Mouse (Mus musculus) lung, postnatal 10 days (tissue): Measurements from ENCODE around the gene Hao2.

Experiments used
- DNase-seq: peaks from one replicate; pipeline ENCODE4 v3.0.0; 2021

Gene Hao2

GRCm38 (mm10) chr3:98855160-98855559 is 37.9 kb downstream of the Hao2 start:
- DNase-seq, result no peak

DNA sequence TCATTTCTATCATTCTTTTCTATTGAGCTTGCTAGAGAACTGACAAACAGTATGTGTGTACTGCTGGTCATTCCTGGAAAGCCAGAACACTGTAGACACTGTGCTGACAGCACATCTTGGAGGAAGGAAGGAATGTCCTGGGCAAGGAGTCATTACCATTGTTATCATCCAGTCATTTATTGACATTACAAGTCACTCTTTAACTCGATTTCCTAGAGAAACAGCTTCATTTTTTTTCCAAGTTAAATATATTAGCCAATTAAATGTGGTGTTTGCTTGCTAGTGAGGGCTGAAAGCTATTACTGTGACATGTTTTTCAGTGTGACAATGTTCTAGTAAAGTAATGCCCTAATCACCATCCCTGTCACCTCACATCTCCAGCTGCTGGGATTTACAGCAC is 39.4 kb downstream of the Hao2 start:
- DNase-seq, result no peak

DNA sequence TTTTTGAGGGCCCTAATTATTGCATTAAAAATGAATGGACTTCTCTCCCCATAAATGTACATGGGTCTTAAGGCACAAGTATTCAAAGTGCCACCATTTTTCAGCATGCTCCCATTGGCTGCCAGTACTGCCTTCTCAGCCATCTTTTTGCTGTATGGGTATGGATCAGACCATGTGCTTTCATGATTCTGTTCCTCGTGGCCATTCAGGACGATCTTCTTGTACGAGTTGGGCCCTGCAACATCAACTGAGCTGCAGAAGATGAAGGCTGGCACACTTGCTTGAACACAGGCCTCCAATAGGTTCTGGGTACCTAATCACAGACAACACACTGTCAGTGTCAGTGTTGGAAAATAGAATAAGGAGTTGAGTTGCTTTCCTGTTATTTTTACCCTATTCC is 40.0 kb downstream of the Hao2 start:
- DNase-seq, result no peak

DNA sequence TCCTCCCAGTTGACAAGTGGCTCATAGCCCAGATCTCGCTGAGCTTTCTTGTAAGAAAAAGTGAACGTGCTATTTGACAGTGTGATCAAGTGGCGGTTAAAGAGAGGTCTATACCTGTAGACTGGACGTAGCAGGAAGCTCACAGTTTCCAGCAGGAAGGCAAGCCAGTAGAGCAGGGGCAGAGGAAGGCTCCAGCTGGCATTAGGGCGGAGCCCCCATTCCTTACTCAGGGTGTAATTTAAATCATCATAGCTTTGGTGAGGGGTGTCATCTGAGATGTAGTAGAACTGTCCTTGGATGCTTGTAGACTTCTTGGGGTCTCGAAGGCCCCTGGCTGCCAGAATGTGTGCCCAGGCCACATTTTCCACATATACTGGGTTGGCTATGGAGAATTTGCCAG is 40.4 kb downstream of the Hao2 start:
- DNase-seq, result no peak

DNA sequence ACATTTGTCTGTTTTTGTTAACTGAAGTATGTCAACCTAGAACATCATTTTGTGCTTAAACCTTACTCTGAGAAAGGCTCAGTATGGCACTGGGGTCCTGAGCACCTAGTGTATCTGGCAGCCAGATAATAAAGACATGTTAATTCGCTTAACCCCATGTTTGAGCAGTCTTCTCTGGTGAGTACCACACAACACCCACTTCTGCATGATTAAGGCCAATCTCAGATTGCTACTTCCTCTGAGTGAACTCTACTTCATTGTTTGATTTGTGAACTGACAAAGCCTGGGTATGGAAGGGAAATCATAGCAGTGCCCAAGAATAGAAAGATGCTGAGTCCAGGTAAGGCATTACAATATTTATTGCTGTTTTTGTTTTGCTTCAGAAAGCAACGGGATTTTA is 41.2 kb downstream of the Hao2 start:
- no peak for DNase-seq

DNA sequence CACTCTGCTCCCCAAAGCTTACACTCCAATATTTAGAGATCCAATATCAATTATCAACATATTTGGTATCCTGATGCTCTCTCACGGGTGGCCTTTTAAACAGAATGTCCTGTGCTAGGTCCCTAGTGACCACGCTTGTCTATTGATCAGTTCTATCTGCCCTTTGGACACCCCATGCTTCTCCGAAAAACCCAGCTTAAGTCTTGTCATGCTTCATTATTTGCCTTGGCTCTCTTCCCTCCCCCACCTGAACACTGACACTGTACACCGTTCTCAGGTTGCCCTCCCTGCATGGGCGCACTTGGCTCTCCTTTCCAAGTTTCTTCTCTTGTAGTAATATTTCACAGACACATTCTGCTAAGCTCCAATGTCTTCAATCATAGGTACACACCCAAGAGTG is 42.8 kb downstream of the Hao2 start:
- DNase-seq, result no peak

- DNase-seq, result no peak
Measured at GRCm38 (mm10) chr3:98848898-98849297, 44.1 kb downstream of the Hao2 start.
